Mouse (Mus musculus) liver, embryonic 14.5 days (tissue): ENCODE data around the gene Synj1.

Experiments used
- CTCF ChIP-seq: IDR thresholded peaks from 2 replicates; pipeline ENCODE4 v1.5.1; 2016; ENCODE audit warnings: antibody characterized with exemption, low read depth, control low read depth
- EP300 ChIP-seq: IDR thresholded peaks from 2 replicates; pipeline ENCODE4 v1.6.1; 2016; ENCODE audit warnings: antibody characterized with exemption, low read depth

DNA sequence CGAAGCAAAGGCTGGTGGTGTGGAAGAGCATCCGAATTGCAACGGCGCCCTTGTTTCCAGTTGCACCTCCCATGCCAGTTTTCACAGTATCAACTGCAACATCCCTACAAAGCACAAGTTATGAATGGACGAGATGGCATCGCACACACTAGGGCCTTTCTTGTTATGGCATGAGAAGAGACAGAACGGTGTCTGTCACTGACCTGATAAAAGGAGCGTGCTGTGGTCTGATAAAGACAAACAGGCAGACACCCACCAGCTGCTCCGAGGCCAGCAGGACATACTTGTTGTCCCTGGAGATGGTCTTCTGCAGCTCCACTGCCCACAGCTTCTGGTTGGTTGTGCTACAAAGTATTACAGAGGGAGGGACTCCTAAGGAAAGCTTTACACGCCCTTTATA lies 46.8 kb downstream of the Synj1 start:
- no peak for TF ChIP-seq CTCF
- peak; percentile 93 for TF ChIP-seq EP300
